Mouse (Mus musculus): ENCODE measurements around the gene Flt4.

DNA sequence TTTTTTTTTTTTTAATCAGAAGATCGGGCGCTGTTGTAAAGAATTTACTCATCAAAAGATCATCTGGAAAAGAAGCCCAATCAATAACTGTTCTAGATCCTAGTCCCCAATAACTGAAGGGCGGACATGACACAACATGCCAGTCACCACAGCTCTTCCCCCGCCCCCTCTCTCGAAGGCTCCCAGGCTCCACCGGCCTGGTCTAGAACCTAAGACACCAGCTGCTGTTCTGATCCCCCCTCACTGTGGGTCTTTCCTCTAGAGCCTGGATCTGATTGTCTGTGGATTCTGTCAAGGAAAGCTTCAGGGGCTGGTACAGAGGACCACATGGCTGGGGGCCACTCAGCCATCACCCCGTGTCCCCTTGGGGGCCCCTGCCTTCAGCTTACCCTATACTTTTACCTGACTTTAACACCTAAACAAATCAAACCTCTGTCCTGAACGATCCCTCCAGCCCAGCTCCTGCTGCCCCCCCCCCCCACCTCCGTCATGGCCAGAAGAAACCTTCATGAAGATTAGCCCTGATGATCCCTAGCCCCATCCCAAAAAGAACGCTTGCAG is 42.8 kb downstream of the Flt4 start:
- TF ChIP-seq USF1 (IDR thresholded peaks at IDR 0.05; ENCODE audit: low read depth) = no peak
- TF ChIP-seq CTCF (IDR thresholded peaks at IDR 0.05; ENCODE audit: control insufficient read depth, insufficient read depth, insufficient read length) = no peak
- TF ChIP-seq MYOG (IDR thresholded peaks at IDR 0.05; ENCODE audit: control insufficient read depth, extremely low read depth, insufficient read length) = no peak

Measured in C2C12 (cell line).